Mouse (Mus musculus): Measurements from ENCODE around the gene Vipr1.

Gene Vipr1

GRCm38 (mm10) chr9:121633306-121633705 is 9.2 kb upstream of the Vipr1 start:
- DNase-seq (ENCODE audit: low spot score) = no peak

DNA sequence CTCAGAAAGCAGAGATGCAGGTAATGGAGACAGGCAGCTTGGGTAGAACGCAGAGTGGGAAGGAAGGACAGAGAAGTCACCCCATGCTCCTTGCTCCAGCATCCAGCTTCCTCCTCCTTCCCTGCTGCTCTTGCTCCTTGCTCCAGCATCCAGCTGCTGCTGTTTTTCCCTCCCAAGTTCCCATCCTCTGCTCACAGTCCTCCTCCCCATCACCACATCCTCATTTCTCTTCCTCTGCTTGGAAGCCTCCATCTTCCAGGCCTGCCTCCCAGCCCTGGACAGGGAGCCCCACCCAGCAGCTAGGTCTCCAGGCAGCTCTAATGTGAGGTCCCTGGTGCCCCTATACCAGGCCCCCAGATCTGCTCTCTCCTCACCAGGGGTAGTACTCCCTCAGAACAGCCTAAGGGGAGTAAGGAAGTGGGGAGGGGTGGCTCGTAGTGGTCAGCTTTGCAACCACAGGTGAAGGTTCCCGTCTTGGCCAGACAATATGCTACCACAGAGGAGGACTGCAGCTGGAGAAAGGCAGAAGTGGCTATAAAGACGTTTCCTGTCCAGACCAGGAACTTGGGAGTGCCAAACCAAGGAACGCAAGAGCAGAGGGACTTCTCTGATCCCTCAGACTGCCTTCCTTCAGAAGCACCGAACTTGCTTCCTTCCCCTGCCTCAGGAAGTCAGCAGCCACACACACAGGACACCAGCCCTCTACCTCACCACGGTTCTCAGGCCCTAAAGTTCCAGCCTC is 6.5 kb upstream of the Vipr1 start:
- no peak for DNase-seq (ENCODE audit: low spot score)

DNA sequence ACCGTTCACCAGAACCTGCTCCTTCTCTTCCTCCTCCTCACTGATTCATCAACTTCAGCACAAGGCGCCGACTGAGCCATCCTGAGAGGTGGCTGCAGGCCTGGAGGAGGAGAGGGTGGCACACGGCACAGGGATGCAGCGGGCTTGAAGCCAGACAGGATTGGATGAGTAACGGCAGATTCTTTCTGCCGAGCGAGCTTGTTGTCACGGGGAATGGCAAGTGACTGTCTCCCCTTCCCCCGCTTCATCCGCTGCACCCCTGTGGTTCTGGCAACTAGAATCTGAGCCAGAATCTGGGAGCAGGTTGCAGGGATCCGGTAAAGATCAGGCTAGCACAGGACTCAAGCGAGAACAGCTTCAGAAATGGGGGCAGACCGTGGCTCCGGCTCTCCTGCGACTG is 2.7 kb upstream of the Vipr1 start:
- DNase-seq (ENCODE audit: low spot score) = no peak

- peak; percentile 43 for DNase-seq (ENCODE audit: low spot score)
Measured at GRCm38 (mm10) chr9:121641235-121641915, 1.1 kb upstream of the Vipr1 start.

DNA sequence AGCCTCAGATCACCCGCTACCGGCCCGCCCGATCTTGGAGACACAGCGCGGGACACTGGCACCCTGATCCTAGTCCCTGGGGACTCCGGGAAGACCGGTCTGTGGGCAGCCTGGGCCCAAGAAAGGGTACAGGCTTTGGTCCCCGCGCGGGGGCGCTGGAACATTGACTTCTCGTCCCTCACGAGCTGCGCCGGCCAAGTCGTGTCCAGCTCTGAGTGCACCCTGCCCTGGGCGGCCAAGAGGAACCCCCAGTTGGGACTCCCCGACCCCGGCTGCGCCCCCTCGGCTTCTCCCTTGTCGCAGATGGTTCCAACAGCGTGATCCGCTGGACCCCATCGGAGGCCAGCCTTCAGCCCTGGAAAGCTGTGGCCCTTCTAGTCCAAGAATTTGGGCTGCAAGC is 515 bp upstream of the Vipr1 start, which contains the start of gene Lyzl4:
Gene Lyzl4, minus strand, starts transcription at position 96 of the 400 bp plus-strand sequence.
- peak; percentile 83 for DNase-seq (ENCODE audit: low spot score)

- DNase-seq (ENCODE audit: low spot score) = no peak
Measured at GRCm38 (mm10) chr9:121644855-121645254, 2.3 kb downstream of the Vipr1 start.

DNA sequence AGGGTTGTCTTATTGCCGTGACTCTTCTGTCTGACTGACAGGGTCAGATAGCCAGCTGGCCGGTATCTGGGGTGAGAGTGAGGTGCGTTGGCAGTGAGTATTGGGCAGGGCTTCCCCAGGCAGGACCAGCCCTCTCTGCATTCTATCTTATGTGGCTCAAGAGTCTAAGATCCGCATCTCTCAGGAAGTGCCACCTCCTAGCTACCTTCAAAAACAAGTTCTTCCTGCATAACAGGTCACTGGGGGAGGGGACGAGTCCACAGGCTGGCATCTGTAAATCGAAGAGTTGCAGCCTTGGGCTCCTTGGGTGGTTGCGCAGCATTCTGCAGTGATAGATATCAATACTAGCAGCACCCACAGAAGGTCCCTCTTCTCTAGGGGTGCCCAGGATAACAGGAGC is 4.5 kb downstream of the Vipr1 start:
- no peak for DNase-seq (ENCODE audit: low spot score)

DNA sequence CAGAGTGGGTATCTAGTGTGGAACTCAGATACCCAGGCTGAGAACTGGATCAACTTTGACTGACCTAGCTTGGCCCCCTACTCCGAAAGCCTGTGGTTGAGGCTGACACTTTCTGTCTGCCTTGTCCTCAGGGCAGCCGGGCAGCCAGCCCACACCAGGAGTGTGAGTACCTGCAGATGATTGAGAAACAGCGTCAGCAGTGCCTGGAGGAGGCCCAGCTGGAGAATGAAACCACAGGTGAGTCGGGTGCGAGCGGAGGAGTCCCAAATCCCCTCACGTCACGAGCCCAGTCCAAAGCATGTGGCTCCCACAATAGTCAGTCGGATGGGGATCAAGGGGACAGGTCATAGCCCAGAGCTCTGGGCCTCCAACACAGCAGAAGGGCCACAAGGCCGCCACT is 11.2 kb downstream of the Vipr1 start:
- no peak for DNase-seq (ENCODE audit: low spot score)

- DNase-seq (ENCODE audit: low spot score) = no peak
Measured at GRCm38 (mm10) chr9:121656322-121656721, 13.8 kb downstream of the Vipr1 start.

GRCm38 (mm10) chr9:121657143-121657542 is 14.6 kb downstream of the Vipr1 start:
- DNase-seq (ENCODE audit: low spot score) = no peak

GRCm38 (mm10) chr9:121658248-121658647 is 15.7 kb downstream of the Vipr1 start:
- DNase-seq (ENCODE audit: low spot score) = no peak

- no peak for DNase-seq (ENCODE audit: low spot score)
Measured at GRCm38 (mm10) chr9:121659791-121660190, 17.3 kb downstream of the Vipr1 start.

- DNase-seq (ENCODE audit: low spot score) = no peak
Measured at GRCm38 (mm10) chr9:121663467-121663866, 21.0 kb downstream of the Vipr1 start.

DNA sequence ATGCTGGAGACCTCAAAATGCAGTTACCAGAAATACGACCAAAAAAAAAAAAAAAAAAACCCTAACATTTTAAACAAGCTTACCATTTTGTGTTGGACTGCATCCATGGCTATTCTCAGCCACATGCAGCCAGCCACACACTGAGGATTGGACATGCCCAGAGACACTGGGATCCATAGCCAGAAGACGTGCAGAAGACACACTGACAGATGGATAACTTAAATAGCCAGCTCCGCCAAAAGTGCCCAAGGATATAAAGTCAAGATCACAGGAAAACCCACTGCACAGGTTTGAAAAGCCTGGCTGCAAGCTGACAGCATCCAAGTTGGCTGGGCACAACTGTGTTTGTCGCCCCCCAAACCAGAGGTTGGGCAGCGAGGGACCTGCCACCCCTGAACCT is 21.6 kb downstream of the Vipr1 start:
- no peak for DNase-seq (ENCODE audit: low spot score)

GRCm38 (mm10) chr9:121666957-121667630 is 24.6 kb downstream of the Vipr1 start:
- DNase-seq (ENCODE audit: low spot score) = no peak

- no peak for DNase-seq (ENCODE audit: low spot score)
Measured at GRCm38 (mm10) chr9:121667822-121668221, 25.3 kb downstream of the Vipr1 start.

DNA sequence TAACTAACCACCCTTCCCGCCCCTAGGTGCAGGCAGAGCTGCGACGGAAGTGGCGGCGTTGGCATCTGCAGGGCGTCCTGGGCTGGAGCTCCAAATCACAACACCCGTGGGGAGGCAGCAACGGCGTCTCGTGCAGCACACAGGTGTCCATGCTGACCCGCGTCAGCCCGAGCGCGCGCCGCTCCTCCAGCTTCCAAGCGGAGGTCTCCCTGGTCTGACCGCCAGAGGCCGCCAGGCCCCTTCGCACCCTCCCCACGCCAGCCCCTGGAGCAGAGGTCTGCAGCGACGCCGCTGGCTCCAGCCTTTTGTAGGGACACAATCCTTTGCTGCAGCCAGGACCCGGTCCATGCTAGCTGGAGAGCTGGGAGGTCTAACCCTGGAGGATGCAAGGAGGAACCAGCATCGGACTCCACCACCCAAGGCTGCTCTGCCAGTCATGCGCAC is 26.9 kb downstream of the Vipr1 start:
- peak; percentile 83 for DNase-seq (ENCODE audit: low spot score)

DNA sequence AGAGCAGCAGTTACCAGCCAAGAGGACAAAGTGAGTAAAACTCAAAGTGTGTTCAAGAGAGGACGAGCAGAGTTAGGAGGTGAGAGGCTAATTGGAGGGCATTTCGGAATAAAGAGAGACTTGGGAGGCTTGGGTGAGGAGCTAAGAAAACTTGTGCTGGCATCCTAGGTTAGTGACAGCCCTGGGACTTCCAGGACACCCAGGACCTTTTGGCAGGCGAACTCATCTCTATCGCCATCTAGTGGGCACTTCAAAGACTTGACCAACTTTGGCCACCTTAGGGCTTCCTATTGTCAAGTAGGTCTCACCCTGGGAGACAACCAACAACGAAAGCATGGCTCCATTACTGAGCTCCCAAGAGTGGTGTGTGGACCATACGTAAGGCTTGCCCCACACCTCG is 28.8 kb downstream of the Vipr1 start:
- DNase-seq (ENCODE audit: low spot score) = peak; percentile 91

DNA sequence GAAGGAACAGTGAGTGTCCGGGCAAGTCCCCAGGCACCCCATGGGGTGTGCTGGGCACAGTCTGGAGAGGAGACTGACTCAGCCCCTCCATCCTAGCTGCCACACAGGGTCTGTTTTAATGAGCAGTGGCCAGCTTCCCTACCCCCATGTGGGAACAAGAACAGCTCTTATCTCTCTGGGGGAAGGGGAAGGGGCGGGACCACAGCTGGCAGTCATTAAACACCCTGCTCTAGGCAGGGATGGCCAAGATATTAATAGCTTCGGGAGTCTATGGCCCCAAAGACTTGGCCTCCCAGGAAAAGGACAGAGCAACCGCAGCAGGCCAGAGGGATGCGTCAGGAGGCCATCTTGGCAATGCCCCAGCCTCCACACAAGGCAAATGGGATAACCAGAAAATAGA is 29.8 kb downstream of the Vipr1 start:
- no peak for DNase-seq (ENCODE audit: low spot score)

DNA sequence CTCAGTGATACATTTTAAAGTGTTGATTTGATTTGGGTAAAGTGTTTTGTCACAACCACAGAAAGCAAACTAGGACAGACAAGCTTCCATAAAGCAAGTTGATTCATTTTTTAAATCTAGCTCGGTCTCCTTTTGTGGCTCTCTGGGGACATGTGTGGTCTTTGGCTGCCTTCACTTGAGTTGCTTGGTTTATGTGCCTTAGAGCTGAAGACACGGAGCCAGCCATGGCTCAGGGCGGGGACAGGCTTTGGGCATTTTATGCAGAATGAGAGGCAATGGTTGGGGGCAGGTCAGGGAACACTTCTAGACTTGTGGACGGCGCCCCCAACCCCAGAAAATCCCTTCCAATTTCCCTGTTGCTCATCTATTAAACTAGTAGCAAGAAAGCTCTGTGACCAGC is 31.2 kb downstream of the Vipr1 start:
- no peak for DNase-seq (ENCODE audit: low spot score)

DNA sequence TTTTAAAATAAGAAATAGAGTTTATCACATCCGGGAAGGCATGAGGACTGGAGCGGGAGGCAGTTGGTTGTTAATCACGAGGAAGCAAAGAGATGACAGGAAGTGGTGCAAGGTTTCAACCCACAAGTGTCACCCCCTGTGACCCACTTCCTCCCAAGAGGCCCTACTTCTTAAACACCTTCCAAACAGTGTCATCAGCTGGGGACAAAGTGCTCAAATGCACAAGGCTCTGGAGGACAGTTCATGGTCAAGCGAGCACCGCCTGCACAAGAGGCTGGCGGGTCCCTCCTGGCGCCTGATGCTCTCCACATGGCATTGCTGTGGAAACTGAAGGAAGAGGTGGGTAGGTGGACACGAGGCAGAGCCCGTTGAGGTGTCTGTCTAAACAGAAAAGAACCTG is 32.5 kb downstream of the Vipr1 start:
- no peak for DNase-seq (ENCODE audit: low spot score)

- DNase-seq (ENCODE audit: low spot score) = no peak
Measured at GRCm38 (mm10) chr9:121675556-121675955, 33.0 kb downstream of the Vipr1 start.

DNA sequence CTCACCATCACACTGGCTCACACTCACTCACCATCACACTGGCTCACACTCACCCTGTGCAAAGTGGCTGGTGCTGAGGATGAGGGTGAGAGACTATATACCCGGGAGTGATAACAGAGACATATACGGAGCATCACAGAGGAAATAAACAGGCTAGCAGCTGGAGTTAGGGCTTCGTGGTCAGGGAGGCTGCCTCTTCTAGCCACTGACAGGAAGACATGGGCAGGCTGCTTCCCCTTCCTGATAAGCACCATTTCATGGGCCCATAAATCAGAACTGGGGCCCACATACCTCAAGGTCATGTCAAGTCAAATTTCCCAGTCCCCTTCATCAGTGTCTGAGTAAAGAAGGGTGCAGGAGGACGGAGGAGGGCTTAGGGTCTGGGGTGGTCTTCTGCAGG is 34.6 kb downstream of the Vipr1 start:
- DNase-seq (ENCODE audit: low spot score) = no peak
